Mouse (Mus musculus): ENCODE results near the gene Ctdnep1.

Gene Ctdnep1

DNA sequence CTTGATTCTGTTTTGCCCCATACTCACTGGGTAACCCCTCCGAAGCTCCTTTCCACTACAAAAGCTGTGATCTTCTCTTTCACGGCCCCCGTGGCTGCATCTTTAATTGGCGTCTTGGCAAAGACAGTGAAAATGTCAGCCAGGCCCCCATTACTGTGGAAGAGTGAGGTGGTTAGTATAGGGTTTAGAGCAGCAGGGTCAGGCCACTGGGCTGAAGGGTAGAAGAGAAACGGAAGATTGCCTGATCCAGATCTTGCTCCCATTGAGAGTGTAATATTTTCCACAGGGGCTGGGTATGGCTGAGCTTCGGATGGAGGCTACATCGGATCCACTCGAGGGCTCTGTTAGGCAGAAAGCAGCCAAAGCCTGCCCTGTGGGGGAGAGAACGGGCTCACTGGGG, 32.0 kb downstream of the Ctdnep1 start:
- WGBS, result 65% methylated on average over 9 of the region's 9 CpGs

DNA sequence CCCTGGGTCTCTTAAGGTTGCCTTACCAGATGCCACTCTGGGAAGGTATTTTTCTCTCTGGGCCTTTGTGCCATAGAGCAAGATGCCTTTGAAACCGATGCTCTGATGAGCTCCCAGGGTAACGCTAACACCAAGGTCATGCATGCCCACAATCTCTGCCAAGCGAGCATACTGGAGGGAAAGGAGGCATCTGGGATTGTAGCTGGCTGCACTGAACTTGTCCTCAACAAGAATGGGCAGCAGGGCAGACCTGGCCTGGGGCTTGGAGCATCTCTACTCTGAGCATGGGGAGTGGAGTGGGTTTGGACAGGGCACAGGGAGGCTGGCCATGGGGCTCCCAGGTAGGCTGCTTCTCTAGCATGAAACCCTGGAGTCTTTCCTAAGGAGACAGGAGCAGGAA, 32.5 kb downstream of the Ctdnep1 start:
- WGBS, result 77% methylated on average over 3 of the region's 3 CpGs

DNA sequence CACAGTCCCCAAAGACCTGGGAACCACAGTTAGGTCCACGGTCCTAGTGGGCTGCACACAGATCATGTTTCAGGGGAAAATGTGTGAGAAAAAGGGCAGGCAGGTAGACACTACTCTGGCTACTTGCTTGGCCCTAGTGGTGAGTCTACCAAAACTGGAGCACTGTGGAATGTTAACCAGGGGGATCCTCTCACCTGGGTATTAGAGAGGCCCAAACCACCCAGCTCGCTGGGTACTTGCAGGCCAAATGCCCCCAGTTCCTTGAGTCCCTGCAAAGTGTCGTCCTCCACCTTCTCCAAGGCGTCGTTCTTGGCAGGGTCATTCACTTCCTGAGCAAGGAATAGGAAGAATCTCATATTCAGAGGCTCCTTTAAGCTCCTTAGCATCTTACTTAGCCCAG, 33.1 kb downstream of the Ctdnep1 start:
- WGBS, result 65% methylated on average over 5 of the region's 5 CpGs

DNA sequence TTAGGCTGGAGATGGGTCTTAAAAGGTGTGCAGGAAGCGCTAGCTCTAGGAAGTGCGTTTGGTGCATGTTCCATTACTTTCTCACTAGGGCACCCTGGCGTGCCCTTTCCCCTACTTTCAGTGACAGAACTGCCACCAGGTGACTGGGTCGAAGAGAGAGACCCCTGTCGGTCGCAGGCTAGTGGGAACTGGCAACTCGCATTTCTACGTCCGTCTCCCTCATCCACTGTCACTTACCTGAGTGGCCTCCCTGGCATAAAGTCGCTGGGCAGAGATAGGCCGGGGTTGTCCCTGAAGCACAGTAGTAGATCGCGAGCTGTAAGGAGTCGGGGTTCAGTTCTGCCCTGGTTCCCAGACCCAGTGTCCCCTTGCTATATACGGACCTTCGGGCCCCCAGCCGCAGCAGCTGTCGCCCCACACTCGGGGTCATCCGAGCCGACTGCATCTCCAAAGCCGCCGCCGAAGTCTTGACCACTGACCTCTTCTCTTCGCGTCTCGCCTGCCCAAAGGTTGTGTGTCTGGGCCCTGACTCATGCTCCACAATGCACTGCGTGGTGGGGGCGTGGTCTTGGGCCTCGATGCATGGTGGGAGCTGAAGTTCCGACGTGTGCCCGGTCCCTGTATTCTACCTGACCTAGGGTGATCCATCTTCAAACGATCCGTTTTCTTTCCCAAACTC, 34.1 kb downstream of the Ctdnep1 start, which contains the start of gene Acadvl:
TSS of gene Acadvl (minus strand) at position 532 of the 679 bp plus-strand sequence.
- WGBS, result 2% methylated on average over 35 of the region's 35 CpGs

DNA sequence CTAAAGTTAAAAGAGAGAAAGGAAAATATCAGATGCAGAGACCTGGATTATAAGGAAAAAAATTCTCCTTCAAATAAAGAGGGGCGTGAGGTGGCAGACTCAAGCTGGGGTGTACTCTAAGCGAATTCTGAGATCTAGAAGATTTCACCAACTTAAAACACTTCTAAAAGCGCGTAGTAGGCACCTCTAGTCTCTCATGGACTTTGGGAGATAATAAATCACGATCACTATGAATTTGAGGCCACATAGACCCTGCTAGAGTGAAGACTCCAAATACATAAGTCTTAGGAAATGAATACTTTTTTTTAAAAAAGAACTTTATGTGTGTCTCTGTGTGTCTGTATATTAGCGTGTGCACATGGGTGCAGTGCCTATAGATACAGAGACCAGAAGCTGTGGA, 34.7 kb downstream of the Ctdnep1 start:
- WGBS, result 64% methylated on average over 6 of the region's 6 CpGs

DNA sequence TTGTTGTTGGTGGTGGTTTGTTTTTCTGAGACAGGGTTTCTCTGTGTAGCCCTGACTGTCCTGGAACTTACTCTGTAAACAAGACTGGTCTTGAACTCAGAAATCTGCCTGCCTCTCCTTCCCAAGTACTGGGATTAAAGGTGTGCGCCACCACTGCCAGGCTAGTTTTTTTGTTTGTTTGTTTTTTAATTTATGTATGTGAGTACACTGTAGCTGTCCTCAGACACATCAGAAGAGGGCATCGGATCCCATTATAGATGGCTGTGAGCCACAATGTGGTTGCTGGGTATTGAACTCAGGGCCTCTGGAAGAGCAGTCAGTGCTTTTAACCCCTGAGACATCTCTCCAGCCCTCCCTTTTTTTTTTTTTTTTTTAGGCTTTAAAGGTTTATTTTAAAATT, 35.2 kb downstream of the Ctdnep1 start:
- 62% methylated on average over 2 of the region's 2 CpGs for WGBS

DNA sequence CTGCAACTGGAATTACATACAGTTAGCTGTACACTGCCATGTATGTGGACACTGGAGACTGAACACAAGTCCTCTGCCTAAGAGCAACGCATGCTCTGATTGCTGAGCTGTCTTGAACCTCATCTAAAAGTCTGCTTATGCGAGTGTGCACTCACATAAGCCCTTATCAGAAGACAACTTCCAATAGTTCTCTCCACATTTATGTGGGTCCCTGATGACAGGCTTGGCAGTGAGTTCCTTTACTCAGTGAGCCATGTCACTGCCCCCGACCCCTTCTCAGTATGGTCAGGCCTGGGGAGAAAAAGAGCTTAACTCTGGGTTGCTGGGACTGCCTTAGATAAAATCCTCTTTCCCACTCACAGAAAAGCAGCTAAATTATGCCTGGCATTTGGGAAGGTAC, 35.7 kb downstream of the Ctdnep1 start, which contains the start of gene Dlg4:
TSS of gene Dlg4 (plus strand) at position 274 of the 400 bp plus-strand sequence.
- 79% methylated on average over 3 of the region's 3 CpGs for WGBS

DNA sequence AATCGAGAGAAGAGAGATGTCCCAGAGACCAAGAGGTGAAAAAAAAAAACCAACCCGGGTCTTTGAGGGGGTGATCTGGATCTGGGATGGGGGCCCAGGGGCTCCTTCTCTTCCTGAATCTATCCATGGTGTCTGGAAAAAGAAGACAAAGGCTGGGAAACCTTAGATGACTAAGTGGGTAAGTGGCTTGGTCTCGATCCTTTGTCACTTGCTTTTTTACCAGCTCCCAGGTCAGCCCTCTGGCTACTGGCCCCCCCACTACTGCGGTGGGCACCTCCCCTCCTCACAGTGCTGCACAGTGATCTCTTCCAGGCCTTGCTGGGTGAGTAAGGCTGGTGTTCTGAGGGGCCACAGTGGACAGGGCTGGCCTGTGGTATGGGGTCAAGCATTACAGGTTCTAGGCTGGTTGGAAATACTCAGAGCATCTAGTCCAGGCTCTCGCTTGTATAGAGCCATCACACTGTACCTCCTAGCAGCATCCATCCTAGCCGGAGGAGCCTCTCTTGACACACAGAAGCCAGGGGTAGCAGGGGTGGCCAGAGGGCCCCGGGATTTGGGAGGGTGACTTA, 36.3 kb downstream of the Ctdnep1 start:
- WGBS, result 41% methylated on average over 7 of the region's 7 CpGs

DNA sequence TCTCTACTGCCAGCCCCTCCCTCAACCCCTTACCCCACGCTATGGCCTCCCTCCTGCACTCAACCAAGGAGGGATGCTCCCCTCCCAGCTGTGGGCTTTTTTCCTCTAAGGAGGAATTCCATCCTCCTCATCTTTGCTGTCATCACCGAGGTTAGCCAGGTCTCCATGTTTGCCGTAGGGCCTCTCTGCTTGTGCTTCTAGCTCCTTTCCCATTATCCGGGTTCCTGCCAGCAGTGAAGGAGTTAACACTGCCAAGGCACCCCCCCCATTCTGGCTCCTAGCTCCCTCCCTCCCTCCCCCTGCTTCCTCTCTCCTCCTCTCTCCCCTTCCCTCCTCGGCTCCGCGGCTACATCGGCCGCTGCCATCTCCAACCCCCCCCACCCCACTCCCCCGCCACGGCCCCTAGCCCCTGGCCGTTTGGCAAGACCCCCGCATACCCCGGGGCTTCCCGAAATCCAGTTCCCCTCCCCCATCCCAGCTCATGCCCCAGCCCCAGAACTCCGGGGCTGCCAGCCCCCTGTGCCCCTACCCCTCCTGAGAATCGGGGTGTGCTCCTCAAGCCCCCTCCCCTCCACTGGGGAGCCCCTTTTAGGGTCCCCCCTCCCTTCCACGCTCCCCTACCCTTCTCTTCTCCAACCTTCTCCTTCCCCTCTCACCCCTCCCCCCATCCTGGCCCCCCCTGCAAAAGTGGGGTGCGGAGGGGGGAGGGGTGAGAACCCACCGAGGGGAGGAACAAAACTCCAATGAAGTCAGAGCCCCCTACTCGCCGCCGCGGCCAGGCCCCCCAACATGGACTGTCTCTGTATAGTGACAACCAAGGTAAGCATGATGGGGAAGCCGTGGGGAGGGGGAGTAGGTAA, 37.4 kb downstream of the Ctdnep1 start:
- 2% methylated on average over 25 of the region's 25 CpGs for WGBS

DNA sequence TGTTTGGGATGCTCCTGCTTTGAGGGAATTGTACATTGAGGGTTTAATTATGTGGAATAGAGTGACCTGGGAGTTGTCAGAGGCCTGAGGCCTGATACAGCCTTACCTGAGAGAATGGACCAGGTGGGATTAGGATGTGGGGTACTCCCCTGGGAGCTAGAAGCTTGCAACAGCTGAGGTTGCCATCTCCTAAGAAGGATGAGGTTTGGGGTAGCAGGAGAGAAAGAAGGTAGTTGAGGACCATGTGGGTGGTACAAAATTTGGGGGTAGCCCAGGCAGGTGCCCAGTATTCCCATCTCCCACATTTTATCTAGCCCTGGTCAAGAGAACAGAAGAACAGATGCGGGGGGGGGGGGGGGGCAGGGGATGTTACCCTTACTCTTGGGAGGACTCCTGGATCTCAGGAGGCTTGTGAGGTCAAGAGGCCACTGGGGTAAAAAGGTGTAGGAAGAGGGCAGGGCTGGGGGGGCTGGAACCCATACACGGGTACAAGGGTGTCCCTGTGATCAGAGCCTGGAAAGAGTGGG, 38.6 kb downstream of the Ctdnep1 start:
- WGBS, result 9% methylated on average over 2 of the region's 2 CpGs

DNA sequence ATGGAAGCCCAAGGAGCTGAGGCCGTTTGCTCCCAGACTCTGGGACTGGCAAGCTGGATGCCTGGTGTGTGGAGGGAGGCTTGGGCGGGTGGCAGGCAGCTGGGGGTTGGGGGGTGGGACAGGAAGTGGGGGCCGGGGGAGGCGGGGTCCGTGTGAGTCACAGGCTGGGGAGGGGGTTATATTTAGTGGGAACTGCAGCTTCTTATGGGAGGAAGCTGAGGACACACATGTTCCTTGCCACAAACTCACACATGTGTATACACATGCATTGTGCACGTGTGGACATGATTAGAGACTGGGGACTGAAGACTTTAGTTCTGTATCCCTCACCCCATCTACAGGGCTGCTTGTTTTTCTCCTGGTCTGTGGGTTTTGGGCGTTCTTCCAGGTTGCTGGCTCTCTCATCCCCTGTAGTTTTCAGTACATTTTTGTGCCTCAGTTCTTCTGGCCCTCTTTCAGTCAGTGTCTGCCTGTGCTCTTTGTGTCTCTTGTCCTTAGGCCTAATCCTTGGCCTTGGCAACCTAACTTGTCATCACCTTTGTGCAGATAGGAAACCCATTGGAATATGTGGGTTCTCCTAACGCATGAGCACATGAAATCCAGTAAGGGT, 39.2 kb downstream of the Ctdnep1 start:
- WGBS, result 7% methylated on average over 8 of the region's 8 CpGs

DNA sequence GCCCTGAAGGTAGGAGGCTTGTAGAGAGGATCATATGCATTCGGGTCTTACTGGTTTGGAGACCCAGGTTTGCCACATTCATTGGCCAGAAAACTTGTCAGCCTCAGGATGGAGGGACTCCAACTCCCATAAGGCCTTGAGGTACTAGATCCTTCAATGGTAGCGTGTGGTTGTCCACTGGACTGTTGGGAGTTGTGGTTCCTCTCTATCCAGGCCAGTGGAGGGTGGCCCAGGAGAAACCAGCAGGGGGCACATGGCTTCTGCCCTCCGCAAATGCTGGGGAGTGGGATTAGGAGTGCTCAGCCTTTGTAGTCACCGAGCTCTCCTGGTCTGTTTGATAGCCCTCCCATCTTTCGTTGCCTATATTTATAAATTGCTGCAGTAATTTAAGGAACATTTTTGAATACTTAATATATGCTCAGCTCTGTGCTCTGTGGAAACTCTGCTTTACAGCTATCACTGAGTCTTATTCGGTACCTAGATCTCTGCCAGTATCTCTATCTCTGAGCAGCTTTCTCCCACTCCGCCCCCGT, 39.8 kb downstream of the Ctdnep1 start:
- WGBS, result under 1% methylated on average over 8 of the region's 8 CpGs

DNA sequence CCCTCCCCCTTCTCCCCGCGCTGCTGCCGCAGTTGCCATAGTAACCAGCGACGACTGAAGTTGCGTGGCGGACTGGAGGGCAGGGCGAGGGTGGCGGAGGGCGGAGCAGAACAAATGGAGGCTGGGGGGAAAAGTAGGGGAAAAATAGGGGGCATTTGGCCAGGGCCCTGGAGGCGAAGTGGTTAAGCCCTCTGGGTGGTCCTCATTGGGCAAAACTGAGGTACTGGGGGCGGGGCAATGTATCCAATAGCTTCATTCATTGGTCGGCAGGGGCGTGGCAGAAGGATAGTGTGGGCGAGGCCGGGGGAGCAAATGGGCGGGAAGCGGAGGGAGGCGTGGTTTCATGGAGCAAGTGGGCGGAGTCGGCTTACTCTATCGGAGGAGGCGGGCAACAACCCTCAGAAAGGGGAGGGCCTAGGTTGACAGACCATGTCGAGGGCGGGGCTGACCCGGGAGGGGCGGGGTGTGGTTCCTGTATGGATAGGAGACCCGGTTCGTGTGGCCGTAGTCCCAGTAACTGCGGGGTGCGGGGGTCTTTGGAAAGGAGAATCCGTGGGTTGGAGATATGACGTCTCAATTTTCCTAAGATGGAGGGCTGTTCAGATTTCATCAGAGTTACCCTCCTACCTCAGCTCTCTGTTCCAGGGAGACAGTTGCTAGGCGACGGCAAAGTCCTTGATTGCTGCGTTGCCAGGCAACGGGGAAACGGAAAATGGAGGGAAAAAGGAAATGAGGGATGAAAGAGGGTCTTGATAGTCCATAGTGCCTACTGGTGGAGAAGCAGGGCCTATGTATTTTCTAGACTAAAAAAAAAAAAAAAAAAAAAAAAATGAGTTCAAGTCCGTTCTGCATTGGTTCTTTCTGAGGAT, 40.5 kb downstream of the Ctdnep1 start:
- 1% methylated on average over 40 of the region's 40 CpGs for WGBS

DNA sequence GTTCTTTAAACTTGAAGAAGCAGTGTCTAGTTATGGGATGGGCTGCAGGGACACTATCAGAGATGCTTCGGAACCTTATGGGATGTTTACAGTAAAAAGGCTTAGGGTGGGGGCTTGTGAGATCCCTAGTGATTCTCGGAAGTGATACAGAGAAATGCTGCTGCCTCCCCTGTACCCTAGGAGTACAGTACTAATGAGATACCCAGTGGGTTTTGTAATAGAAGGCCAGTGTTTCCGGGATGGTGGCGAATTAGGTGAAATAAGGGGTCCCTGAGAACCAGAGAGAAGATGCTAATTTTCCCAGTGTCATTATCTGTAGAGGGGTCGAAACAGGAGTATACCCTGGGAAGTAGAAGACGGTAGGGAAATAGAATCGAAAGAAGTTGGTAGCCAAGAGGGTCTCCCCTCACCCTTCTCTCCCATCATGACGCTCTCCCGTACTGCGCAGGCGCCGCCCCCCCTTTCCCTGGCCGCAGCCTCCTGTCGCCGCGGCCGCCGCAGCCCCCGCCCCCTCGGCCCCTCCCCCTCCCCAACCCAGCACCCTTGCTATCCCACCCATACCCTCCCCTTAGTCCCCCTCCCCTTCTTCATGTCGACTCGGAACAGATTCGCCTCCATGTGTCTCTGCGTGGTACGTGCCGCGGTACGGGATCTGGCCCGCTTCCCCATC, 42.7 kb downstream of the Ctdnep1 start:
- 2% methylated on average over 27 of the region's 29 CpGs for WGBS

DNA sequence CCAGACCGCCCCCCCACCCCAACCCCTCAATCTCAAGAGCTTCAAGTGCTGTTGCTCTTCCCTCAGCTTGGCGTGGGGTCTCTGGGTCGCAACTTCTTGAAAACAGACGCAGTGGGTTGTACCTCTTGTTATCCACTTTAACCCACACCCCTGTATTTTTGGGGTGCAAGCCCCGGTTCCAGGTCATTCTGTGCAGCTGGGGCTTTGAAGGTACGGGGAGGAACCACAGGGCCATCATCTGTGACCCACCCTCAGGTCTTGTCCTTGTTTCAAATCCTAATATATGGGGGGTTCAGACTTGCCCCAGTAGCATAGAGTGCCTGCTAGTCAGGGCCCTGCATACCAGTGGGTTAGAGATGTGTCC, 43.2 kb downstream of the Ctdnep1 start:
- 11% methylated on average over 6 of the region's 6 CpGs for WGBS

DNA sequence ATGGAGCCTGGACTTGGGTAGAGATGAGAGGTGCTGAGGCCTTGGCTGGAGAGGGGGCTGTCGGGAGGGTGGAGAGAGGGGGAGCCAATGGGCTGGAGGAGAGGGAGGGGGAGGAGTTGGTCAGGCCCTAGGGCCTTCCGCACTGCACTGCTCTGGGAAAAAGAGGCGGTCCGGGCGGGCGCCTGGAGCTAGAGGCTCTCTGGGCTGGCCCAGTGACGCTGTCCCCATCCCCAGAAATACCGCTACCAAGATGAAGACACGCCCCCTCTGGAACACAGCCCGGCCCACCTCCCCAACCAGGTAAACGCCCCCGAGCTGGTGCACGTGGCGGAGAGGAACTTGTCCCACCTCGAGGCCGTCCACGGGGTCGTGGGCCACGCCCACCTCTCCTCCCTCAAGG, 45.7 kb downstream of the Ctdnep1 start:
- 14% methylated on average over 19 of the region's 19 CpGs for WGBS

DNA sequence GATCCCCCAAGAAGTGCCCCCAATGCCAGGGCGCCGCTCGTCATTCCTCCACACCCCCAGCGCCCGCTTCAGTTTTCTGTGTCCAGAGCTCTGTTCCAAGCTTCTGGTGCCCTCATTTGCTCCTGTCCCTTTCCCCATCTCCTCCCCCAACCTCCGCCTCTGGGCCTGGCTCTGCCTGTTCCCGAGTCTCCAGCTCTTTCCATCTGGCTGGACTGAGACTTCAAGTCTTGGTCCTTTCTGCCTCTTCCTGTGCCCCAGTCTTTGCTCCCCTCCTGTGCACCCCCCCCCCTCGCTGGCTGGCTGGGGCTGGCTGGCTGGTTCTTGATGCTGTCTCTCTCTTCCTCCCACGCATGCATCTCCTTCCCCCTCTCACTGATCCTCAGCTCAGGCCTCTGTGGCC, 46.4 kb downstream of the Ctdnep1 start:
- WGBS, result 14% methylated on average over 9 of the region's 9 CpGs

DNA sequence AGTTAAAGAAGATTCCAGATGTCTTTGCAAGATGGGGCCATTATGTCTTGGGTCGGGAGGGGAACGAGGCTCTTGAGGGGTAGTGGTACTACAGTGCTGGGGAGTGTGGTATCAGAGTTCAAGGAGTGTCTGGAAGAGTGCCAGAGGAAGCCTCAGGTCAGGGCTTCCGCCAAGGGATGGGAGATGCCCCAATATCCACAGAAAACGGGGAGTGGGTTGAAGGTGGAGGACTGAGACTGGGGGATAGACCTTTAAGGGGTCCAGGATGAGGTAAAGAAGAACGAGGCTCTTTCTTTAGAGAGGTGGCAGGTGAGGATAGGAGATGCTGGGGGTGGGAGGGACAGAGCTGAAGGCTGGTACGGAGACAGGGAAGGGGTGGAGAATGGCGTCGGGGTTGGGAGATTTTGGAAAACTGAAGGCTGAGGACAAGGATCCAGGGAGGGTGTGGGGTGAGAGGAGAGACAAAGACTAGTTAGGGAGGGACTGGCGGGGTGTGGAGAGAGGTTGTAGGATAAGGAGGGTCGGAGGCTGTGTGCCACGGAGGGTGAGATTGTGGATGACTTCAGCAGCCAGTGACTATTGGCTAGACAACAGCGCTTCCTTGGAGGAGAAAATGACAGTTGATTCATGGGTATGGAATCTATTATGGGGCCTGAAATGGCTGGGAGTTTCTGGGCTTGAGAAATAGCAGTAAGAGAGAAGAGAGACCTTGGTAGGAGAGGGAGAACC, 47.6 kb downstream of the Ctdnep1 start:
- 25% methylated on average over 12 of the region's 12 CpGs for WGBS

DNA sequence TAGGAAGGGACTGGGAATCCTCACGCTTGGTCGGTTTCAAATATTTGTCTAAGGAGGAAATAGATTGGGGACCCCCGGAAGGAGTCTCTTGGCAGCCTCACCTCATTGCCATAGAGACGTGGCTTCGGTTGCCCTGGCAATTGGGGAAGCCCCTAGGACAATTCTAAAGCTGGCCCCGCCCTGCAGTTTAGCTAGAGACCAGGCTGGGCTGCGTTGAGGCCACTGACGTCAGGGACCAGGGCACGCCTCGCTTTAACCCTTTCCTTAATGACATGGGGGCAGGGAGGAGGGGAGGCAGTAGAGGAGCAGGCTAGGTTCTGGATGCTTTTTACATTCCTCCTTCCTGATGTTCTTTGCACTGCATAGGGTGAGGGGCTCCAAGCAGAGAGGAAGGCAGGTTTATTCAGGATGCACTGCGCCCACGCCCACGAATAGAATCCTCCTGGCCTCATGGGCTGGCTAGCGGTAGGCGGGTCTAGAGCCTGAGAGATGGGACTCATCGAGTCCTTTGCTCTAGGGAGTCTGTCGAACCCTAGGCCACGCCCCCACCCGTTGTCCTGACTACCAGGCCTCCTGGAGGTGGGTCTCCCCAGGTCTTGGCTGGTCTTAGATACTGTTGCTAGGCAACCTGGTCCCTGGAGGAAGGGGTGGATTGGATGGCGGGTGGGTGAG, 48.3 kb downstream of the Ctdnep1 start:
- 2% methylated on average over 20 of the region's 20 CpGs for WGBS

Data from cerebral cortex, adult 2 months (tissue).